Mouse (Mus musculus): Measurements from ENCODE around the gene Ptbp1.
"Not testable (repeated sequence)": the region's sequence is repeated elsewhere in the genome, so short reads cannot be mapped to it uniquely, and the experiment has no call there.

The Ptbp1 gene

DNA sequence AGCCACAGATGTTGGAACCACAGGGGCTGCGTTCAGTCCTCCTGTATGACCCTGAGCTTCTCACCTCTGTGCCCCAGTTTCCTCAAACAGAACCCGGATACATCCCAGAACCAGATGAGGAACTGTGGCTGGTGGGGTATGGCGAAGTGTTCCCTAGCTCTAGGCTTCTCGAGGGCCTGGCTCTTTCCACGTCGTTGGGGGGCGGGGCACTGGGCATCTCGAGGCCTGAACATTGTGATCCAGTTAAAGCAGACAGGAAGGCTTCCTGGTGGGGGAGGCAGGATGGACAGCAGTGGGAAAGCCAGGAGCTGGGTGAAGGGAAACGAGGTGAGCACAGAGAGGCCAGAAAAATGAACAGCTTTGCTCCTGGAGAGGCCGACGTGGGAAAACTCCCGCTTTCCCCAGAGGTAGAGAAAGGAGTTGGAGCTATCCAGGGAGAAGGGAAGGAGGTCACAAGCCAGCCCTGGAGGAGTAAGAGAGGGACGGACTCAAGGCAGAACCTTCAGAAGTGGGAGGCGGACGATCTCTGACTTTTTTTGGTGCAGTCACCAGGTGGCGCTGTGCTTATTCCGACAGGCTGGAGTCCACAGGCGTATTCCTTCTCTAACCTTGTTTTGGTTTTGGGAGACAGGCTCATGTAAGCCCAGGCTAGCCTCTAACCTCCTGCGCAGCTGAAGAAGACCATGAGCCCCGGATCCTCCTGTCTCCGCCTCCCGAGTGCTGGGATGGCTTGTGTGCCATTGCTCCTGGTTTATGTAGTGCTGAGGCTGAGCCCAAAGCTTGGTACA lies 29.3 kb downstream of the Ptbp1 start:
- DNase-seq (ENCODE audit: extremely low spot score), result peak; percentile 80

- no peak for DNase-seq (ENCODE audit: extremely low spot score)
These were observed 30.2 kb downstream of the Ptbp1 start for GRCm38 (mm10) chr10:79884446-79884845.

- DNase-seq (ENCODE audit: extremely low spot score), result not testable (repeated sequence)
These were observed 30.7 kb downstream of the Ptbp1 start for GRCm38 (mm10) chr10:79884938-79885337.

DNA sequence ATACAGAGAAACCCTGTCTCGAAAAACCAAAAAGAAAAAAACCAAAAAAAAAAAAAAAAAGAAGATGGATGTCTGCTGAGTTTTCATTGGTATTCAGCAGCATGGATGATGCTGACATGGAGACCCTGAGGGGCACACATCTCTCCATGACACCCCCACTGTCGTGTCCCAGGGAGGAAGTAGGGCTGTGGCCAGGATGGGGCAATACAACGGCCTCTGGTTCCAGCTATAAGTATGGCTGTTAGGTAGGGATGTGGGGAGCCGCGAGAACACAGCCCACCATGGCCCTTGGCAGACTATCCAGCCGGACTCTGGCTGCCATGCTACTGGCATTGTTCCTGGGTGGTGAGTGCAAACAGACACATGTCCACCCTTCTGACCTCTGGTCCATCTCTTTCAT lies 31.8 kb downstream of the Ptbp1 start, which contains the start of gene Elane:
Gene Elane, plus strand, starts transcription at position 194 of the 400 bp plus-strand sequence.
- DNase-seq (ENCODE audit: extremely low spot score), result no peak

DNA sequence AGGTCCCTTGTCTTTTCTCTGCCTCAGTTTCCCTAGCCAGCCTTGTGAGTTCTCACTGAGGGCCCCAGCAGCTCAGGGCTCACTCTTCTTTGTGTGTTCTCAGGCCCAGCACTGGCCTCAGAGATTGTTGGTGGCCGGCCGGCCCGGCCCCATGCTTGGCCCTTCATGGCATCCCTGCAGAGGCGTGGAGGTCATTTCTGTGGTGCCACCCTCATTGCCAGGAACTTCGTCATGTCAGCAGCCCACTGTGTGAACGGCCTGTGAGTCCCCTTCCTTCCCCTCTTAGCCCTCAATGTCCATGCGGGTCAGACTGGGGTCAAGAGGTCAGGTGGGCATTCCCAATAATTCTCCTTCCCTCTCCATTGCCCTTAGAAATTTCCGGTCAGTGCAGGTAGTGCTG lies 32.4 kb downstream of the Ptbp1 start:
- DNase-seq (ENCODE audit: extremely low spot score), result no peak

DNA sequence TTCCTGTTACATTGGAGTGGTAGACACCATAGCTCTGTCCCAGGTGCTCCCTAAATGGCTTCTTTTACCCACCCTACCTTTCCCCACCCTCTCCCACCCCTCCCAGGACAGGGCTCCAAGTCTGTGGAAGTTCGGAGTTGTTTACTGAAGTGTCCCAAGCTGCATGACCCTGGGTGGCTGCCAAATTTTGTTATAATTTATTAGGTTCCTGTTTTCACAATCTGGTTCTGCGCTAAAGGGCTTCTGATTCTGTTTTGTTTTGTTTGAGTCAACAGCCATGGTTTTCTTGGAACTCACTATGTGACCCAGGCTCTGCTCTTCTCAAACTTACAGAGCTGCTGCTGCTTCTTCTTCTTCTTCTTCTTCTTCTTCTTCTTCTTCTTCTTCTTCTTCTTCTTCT lies 35.2 kb downstream of the Ptbp1 start:
- DNase-seq (ENCODE audit: extremely low spot score), result no peak

GRCm38 (mm10) chr10:79890670-79891069 lies 36.4 kb downstream of the Ptbp1 start, which contains the start of gene Cfd:
Cfd (plus strand) TSS chr10:79890853.
- no peak for DNase-seq (ENCODE audit: extremely low spot score)

- peak; percentile 85 for DNase-seq (ENCODE audit: extremely low spot score)
These were observed 38.4 kb downstream of the Ptbp1 start for GRCm38 (mm10) chr10:79892451-79893118.

GRCm38 (mm10) chr10:79896306-79896705 lies 42.1 kb downstream of the Ptbp1 start:
- no peak for DNase-seq (ENCODE audit: extremely low spot score)

DNA sequence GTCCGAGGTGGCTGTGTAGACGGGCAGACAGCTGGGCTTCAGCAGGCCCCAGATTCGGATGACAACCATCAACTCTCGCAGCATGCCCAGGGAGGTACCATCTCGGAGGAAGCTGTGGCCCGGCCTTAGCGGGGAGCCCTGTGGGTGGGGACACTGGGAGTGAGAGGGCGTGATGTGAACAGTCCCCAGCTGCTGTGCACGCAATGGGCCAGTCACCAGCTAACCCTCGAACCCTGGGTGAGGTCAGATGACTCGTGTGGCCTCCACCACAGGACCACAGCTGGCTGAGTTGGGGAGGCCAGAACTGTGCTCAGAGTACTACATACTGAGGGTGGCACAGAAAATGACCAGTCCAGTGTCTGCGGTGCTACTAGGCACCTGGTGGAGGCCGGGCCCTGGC lies 42.6 kb downstream of the Ptbp1 start:
- DNase-seq (ENCODE audit: extremely low spot score), result no peak

- no peak for DNase-seq (ENCODE audit: extremely low spot score)
These were observed 43.4 kb downstream of the Ptbp1 start for GRCm38 (mm10) chr10:79897316-79898245.

- DNase-seq (ENCODE audit: extremely low spot score), result no peak
These were observed 46.8 kb downstream of the Ptbp1 start for GRCm38 (mm10) chr10:79900951-79901410.

DNA sequence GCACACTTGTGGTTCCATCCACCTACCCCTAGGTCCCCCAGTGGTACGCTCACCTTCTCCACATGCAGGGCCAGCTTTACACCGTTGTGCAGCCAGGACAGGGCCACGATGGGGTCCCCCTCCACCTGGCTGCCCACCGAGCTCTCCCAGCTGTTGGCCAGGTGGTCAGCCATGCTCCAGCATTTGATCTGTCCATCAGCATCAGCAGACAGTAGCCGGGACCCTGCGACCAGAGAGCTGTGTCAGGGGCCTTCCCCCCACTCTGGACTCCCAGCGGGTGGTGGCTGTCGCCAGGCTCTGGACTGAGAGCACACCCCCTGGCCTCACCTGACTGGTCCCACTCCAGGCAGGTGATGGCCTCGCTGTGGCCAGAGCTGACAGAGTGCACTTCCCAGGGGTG lies 52.5 kb downstream of the Ptbp1 start:
- no peak for DNase-seq (ENCODE audit: extremely low spot score)

- DNase-seq (ENCODE audit: extremely low spot score), result no peak
These were observed 53.2 kb downstream of the Ptbp1 start for GRCm38 (mm10) chr10:79907415-79907814.

DNA sequence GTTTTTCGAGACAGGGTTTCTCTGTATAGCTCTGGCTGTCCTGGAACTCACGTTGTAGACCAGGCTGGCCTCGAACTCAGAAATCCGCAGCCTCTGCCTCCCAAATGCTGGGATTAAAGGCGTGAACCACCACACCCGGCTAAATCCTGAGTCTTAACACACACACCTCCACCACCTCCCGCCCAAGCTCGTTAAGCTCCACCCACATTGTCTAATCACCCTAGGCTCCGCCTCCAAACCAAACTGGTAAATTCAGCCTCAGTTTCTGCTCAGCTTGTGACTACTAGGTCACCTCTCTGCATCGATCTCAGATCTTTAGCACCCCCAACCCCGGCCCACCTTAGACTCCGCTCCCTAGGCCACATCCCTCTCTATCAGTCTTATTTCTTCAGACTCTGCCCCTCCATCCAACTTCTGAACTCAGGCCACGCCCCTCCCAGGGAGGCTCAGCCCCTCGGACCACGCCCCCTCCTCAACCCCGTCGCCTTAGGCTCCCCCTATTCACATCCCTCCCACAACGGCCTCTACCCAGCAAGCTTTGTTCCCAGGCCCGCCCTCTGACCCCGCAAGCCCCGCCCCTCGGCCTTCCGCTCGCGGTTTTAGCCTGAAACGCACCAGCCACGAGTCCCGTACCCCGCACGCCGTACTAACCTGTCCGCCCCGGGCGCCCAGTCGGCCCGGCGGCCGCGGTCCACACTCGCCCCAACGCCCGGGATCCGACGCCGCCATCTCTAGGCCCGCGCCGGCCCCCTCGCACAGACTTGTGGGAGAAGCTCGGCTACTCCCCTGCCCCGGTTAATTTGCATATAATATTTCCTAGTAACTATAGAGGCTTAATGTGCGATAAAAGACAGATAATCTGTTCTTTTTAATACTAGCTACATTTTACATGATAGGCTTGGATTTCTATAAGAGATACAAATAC lies 54.2 kb downstream of the Ptbp1 start, which contains the start of gene Med16:
Gene Med16, minus strand, starts transcription at position 757 of the 925 bp plus-strand sequence.
- DNase-seq (ENCODE audit: extremely low spot score), result peak; percentile 99

- peak; percentile 83 for DNase-seq (ENCODE audit: extremely low spot score)
These were observed 55.1 kb downstream of the Ptbp1 start for GRCm38 (mm10) chr10:79909092-79909922.

GRCm38 (mm10) chr10:79910556-79910955 lies 56.3 kb downstream of the Ptbp1 start, which contains the start of gene Gm26602:
Gm26602 (plus strand) TSS chr10:79910856.
- no peak for DNase-seq (ENCODE audit: extremely low spot score)

DNA sequence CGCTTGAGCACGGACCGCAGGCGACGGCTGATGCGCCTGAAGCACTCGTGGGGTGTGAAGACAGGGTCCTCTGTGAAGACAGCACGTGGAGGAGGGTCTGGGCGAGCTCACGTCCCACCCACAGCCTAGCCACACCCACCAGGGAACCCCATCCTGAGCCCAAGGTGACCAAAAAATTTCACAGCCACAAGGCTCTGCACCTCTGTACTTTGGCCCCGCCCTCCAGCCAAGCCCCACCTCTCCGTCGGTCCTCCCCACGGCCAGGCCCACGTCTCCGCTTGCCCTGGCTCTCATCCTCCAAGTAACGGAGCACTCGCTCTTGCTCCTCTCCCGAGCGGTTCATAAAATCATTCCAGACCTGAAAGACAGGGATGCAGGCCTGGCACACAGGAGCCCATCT lies 58.2 kb downstream of the Ptbp1 start:
- no peak for DNase-seq (ENCODE audit: extremely low spot score)
